ENCODE assay signal across 17 mouse cellular contexts in genomic region chr8:19701326-19701725, GRCm38 (mm10). TPM values are rescaled to one million over a fixed set of nuclear protein-coding genes. Genes with fewer than 3 reads are reported as not detected.
DNase-seq lines count a peak whose midpoint lies in the region; ATAC-seq and TF ChIP-seq lines count a peak whose summit lies in the region.
"Not testable (repeated sequence)": the region's sequence is repeated elsewhere in the genome, so short reads cannot be mapped to it uniquely, and the experiment has no call there.
"Had no signal": no experiment of that assay in that cellular context is flagged by ENCODE, and none has a peak within 500 bp of the region (broad histone marks: within the 10 kb centered on the region; RNA-seq: fewer than 3 reads in every experiment).

No protein-coding gene starts in this region.

- not testable (repeated sequence) for TF ChIP-seq RAD21 in MEL (IDR thresholded peaks at IDR 0.05; ENCODE audit: low read depth, low read length)

- 90% methylated on average over 2 of the region's 2 CpGs for WGBS in lung, embryonic 14.5 days

- not testable (repeated sequence) for H3K27me3 ChIP-seq in MEL (ENCODE audit: control insufficient read depth in 1 of 2, insufficient read depth in 2 of 2, low read length in 2 of 2); lung, embryonic 14.5 days (ENCODE audit: insufficient read depth, low read length)

- not testable (repeated sequence) for H3K36me3 ChIP-seq in MEL (ENCODE audit: control insufficient read depth in 1 of 2, insufficient read depth in 2 of 2, low read length in 2 of 2); lung, embryonic 14.5 days (ENCODE audit: insufficient read depth)

- H3K9me3 ChIP-seq in MEL (replicated peaks; ENCODE audit: insufficient read depth, low read length); lung, embryonic 14.5 days (ENCODE audit: low read depth, low read length): not testable (repeated sequence)

- not testable (repeated sequence) for H3K4me2 ChIP-seq in lung, embryonic 14.5 days

- H3K4me1 ChIP-seq in MEL (ENCODE audit: control insufficient read depth in 1 of 2, insufficient read depth in 2 of 2, low read length in 2 of 2); lung, embryonic 14.5 days (ENCODE audit: insufficient read depth): not testable (repeated sequence)

- not testable (repeated sequence) for H3K4me3 ChIP-seq in MEL (ENCODE audit: control insufficient read depth in 1 of 2, insufficient read depth in 1 of 2, low read depth in 2 of 2, low read length in 2 of 2); lung, embryonic 14.5 days (ENCODE audit: low read depth, low read length)

- ATAC-seq in lung, embryonic 14.5 days (ENCODE audit: insufficient read depth), result not testable (repeated sequence)

- TF ChIP-seq POLR2A in MEL (IDR thresholded peaks at IDR 0.05; ENCODE audit: control insufficient read depth in 1 of 2, insufficient read depth in 1 of 2, low read depth in 1 of 2, low read length in 2 of 2, poor library complexity in 1 of 2), result not testable (repeated sequence)

- not testable (repeated sequence) for TF ChIP-seq CTCF in MEL (IDR thresholded peaks at IDR 0.05 in 2 of 3, conservative IDR thresholded peaks at IDR 0.05 in 1 of 3; ENCODE audit: control insufficient read depth in 1 of 3, insufficient read depth in 1 of 3, low read depth in 2 of 3, low read length in 3 of 3, poor library complexity in 1 of 3, severe bottlenecking in 1 of 3); lung, embryonic 14.5 days (IDR thresholded peaks at IDR 0.05; ENCODE audit: low read depth)

- TF ChIP-seq EP300 in MEL (IDR thresholded peaks at IDR 0.05; ENCODE audit: low read depth in 1 of 2, low read length in 2 of 2), result not testable (repeated sequence)

- DNase-seq in A20 (ENCODE audit: low read depth, low spot score) (peak; percentile 34), MEL (ENCODE audit: low read depth, low spot score) (peak; percentile 21), NIH3T3 (ENCODE audit: low read depth) (peak; percentile 30), ZHBTc4 (ENCODE audit: low read depth, low spot score) (peak; percentile 41)
- DNase-seq in heart, adult 11 months, result peak; percentile 88
- DNase-seq in lung, embryonic 14.5 days, result peak; percentile 8
- peak; percentile 4 for DNase-seq in retina, embryonic 14.5 days (ENCODE audit: low spot score)

- not testable (repeated sequence) for H3K27ac ChIP-seq in MEL (ENCODE audit: control insufficient read depth, low read depth, low read length); lung, embryonic 14.5 days (ENCODE audit: low read depth)

- H3K79me2 ChIP-seq in MEL (ENCODE audit: control insufficient read depth, insufficient read depth, low read length, poor library complexity), result not testable (repeated sequence)

- H3K9ac ChIP-seq in MEL (ENCODE audit: control insufficient read depth, low read depth, low read length, poor library complexity, severe bottlenecking); lung, embryonic 14.5 days: not testable (repeated sequence)

RNA-seq across cellular contexts. Expression of gene 4930467E23Rik, which starts 28.1 kb away (rescaled TPM):
- total RNA-seq in MEL (2012; rRNA removed), result not detected in 2 replicates
- not detected for polyA plus RNA-seq in MEL (2012; ENCODE audit: insufficient read depth in 1 of 2, insufficient read length in 2 of 2, low read depth in 1 of 2, low replicate concordance in 2 of 2, missing spikeins in 1 of 2)
- 0.14 TPM in 1 of 2 replicates, not detected in the other for polyA plus RNA-seq in lung, embryonic 14.5 days (2014; fragmentation: Nextera tagmentation; extraction: Ambion mirVana)
- total RNA-seq: common myeloid progenitor, adult 5-6 weeks had no signal
- polyA plus RNA-seq: brain, embryonic 14.5 days; C2C12; embryonic facial prominence, embryonic 11.5 days; embryonic facial prominence, embryonic 13.5 days; erythroblast, embryonic 14.5 days; forebrain, embryonic 10.5 days; forebrain, embryonic 14.5 days; forebrain, embryonic 16.5 days; G1E had no signal

Comparison
In these comparisons a context has a peak if more than half of its experiments do, and no peak if none do; other contexts are left out.
1. DNase-seq: peak in every context shown above with its lines; median percentile 88 in heart, adult 11 months; 41 in ZHBTc4; 34 in A20; 30 in NIH3T3; 21 in MEL; 8 in lung, embryonic 14.5 days; 4 in retina, embryonic 14.5 days.